Mouse (Mus musculus) G1E (cell line): Measurements from ENCODE around the gene Fkbp11.

Experiments
- CTCF ChIP-seq: IDR thresholded peaks from 2 replicates; pipeline ENCODE4 v1.5.1; 2012; ENCODE audit warnings: low read depth, low read length, inconsistent platforms, mixed read lengths
- GATA1 ChIP-seq: IDR thresholded peaks from 2 replicates; pipeline ENCODE4 v1.6.1; 2012; ENCODE audit warnings: borderline replicate concordance, low read length, inconsistent platforms, mixed read lengths
- TAL1 ChIP-seq: conservative IDR thresholded peaks from 2 replicates; pipeline ENCODE4 v1.6.1; 2012; ENCODE audit warnings: low read depth, low read length, inconsistent platforms, mixed read lengths

GRCm38 (mm10) chr15:98774096-98774495 lies 46.1 kb upstream of the Fkbp11 start:
- TF ChIP-seq CTCF (no peak), TAL1 (no peak), GATA1 (no peak)
